1 mouse cellular context compared by ENCODE assay signal in the genomic region with DNA sequence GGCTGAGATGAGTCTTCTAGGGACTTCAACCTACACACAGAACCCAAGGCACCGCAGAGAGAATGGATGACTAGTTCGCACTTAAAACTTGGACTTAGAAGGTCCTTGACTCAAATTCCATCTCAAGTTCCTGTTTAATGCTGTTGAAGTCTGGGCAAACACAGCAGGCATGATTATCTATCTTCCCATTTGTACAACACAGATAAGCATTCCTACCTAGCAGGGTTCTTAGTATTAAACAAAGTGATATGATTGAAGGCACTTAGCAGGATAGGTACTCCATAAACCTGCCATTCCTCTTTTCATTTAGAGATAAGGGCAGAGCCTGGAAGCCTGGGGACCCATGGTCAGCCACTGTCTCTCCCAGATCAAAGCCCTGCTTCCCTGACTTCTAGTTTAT.
A peak's percentile ranks its signal among the peaks of the same experiment; 100 is the strongest.
TF ChIP-seq lines count a peak whose summit lies in the region.

No protein-coding gene starts in this region.

TF ChIP-seq in MEL, 35 proteins besides CTCF, POLR2A, EP300 and RAD21 (continued from another document):
- TF ChIP-seq ZKSCAN1 (IDR thresholded peaks at IDR 0.05; ENCODE audit: low read depth, low read length) (no peak), ETS1 (IDR thresholded peaks at IDR 0.05; ENCODE audit: low read depth, low read length) (0 out of 2 replicates have a peak, but pooled peaks have one; percentile 16), ELF1 (IDR thresholded peaks at IDR 0.05; ENCODE audit: low read depth, low read length) (no peak), USF2 (IDR thresholded peaks at IDR 0.05; ENCODE audit: borderline replicate concordance in 1 of 2, insufficient read depth in 1 of 2, low read depth in 1 of 2, low read length in 2 of 2) (no peak)
